Mouse (Mus musculus): Measurements from ENCODE around the gene Sdhc. TPM values are rescaled to one million over a fixed set of nuclear protein-coding genes. Genes with fewer than 3 reads are reported as not detected.

Sdhc gene
- polyA plus RNA-seq, 1 experiment from 2014 or later, result 260 TPM

- peaks cover 38% of the 10 kb centered on the region for H3K27me3 ChIP-seq (replicated peaks; ENCODE audit: low read depth, poor library complexity, severe bottlenecking)
- H3K36me3 ChIP-seq (replicated peaks), result no peaks in the 10 kb centered on the region
- peaks cover 39% of the 10 kb centered on the region for H3K4me1 ChIP-seq
- WGBS, result 59% methylated on average over 13 of the region's 13 CpGs
- 0 out of 2 replicates have a peak overlapping the region, but pooled peaks have one; percentile 11 for H3K4me3 ChIP-seq
- no peaks in the 10 kb centered on the region for H3K9me3 ChIP-seq
- H3K27ac ChIP-seq (replicated peaks), result no peak overlapping the region
- DNase-seq (ENCODE audit: low spot score), result no peak
Measured at GRCm38 (mm10) chr1:171187851-171188700, 37.7 kb upstream of the Sdhc start.

DNA sequence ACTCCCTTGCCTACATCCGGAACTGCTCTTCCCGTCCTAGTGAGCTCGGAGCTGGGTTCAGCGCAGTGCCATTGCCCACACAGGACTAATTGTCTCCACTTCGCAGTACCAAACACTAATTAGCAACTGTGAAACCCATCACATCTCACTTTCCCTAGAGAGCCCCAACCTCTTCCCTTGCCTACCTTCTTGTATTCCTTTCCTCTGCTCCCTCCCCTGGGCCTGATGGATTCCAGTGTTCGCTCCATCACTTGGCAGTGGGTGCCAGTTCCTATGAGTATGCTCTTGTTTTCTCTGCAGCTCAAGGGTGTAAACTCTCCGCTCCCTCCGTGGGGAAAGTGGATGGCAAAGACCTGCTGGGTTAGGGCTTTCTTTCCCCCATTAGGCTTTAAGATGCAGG is 35.3 kb upstream of the Sdhc start:
- Histone ChIP-seq H3K27ac (replicated peaks) (0 out of 2 replicates have a peak overlapping the region, but pooled peaks have one; percentile 8), H3K4me3 (no peak overlapping the region), H3K4me1 (peaks cover 34% of the 10 kb centered on the region), H3K9me3 (no peaks in the 10 kb centered on the region), H3K36me3 (replicated peaks) (no peaks in the 10 kb centered on the region), H3K27me3 (replicated peaks; ENCODE audit: low read depth, poor library complexity, severe bottlenecking) (peaks cover 14% of the 10 kb centered on the region)
- no peak for DNase-seq (ENCODE audit: low spot score)
- 63% methylated on average over 8 of the region's 8 CpGs for WGBS

GRCm38 (mm10) chr1:171184314-171184713 is 33.9 kb upstream of the Sdhc start:
- H3K9me3 ChIP-seq, result no peaks in the 10 kb centered on the region
- H3K27ac ChIP-seq (replicated peaks), result no peak overlapping the region
- WGBS, result 83% methylated on average over 7 of the region's 7 CpGs
- H3K4me3 ChIP-seq, result no peak overlapping the region
- H3K36me3 ChIP-seq (replicated peaks), result no peaks in the 10 kb centered on the region
- H3K27me3 ChIP-seq (replicated peaks; ENCODE audit: low read depth, poor library complexity, severe bottlenecking), result peaks cover 2% of the 10 kb centered on the region
- H3K4me1 ChIP-seq, result peaks cover 28% of the 10 kb centered on the region
- no peak for DNase-seq (ENCODE audit: low spot score)

GRCm38 (mm10) chr1:171183620-171184019 is 33.2 kb upstream of the Sdhc start:
- 64% methylated on average over 3 of the region's 3 CpGs for WGBS
- no peak for DNase-seq (ENCODE audit: low spot score)
- Histone ChIP-seq H3K4me3 (no peak overlapping the region), H3K36me3 (replicated peaks) (no peaks in the 10 kb centered on the region), H3K27me3 (replicated peaks; ENCODE audit: low read depth, poor library complexity, severe bottlenecking) (no peaks in the 10 kb centered on the region; the same call in 1 of the 2 replicates), H3K27ac (replicated peaks) (no peak overlapping the region), H3K4me1 (peaks cover 21% of the 10 kb centered on the region), H3K9me3 (no peaks in the 10 kb centered on the region)

GRCm38 (mm10) chr1:171183025-171183424 is 32.6 kb upstream of the Sdhc start:
- no peaks in the 10 kb centered on the region for H3K9me3 ChIP-seq
- no peak overlapping the region for H3K27ac ChIP-seq (replicated peaks)
- 85% methylated on average over 3 of the region's 3 CpGs for WGBS
- H3K4me1 ChIP-seq, result peaks cover 15% of the 10 kb centered on the region
- H3K27me3 ChIP-seq (replicated peaks; ENCODE audit: low read depth, poor library complexity, severe bottlenecking), result no peaks in the 10 kb centered on the region; the same call in 1 of the 2 replicates
- no peak overlapping the region for H3K4me3 ChIP-seq
- DNase-seq (ENCODE audit: low spot score), result no peak
- H3K36me3 ChIP-seq (replicated peaks), result no peaks in the 10 kb centered on the region

DNA sequence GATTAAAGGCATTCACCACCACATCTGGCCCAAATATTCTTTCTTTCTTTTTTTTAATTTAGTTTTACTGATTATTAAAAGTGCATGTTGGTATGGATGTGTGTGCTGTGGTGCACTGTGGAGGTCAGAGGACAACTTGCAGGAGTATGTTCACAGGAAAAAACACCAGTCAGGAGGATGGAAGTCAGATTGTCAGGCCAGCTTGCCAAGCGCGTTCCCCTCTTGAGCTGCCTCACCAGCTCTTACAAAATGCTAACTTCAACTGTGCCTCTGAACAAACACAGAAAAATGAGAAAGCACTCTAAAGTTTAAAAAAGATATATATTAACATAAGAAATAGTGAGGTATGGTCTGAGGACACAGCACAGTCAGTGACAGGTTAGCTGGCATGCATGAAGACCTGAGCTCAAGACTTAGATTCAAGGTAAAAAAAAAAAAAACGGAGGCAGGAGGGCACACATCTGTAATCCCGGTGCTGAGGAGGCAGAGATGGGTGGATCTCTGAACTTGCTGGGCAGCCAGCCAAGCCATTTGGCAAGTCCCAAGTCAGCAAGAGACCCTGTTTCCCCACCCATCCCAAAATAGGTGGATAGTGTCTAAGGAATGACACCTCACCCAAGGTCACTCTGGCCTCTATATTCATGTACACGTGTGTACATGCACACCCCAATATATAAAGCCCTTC is 29.2 kb upstream of the Sdhc start:
- 84% methylated on average over 5 of the region's 5 CpGs for WGBS

DNA sequence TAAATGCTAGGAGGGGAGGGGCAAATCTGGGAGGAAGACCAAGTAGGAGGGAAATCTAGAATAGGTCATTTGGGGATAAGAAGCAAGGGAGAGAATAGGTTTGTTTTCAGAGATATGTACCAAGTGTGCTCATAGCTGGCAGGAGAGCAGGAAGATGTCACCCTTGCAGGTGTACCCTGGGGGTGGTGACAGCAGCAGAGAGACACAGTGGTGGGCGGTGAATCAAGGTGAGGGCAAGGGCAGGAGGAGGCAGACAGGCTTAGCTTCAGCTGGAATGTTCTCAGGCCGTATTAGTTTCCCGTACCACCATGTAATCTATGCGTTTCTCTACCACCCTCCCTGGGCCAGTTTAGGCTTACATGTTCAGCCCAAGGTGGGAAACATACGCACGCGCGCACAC is 22.4 kb upstream of the Sdhc start:
- no peak overlapping the region for H3K27ac ChIP-seq (replicated peaks)
- no peak overlapping the region for H3K4me3 ChIP-seq
- H3K36me3 ChIP-seq (replicated peaks), result no peaks in the 10 kb centered on the region
- no peak for DNase-seq (ENCODE audit: low spot score)
- WGBS, result 94% methylated on average over 8 of the region's 8 CpGs
- no peaks in the 10 kb centered on the region for H3K4me1 ChIP-seq
- no peaks in the 10 kb centered on the region for H3K9me3 ChIP-seq
- H3K27me3 ChIP-seq (replicated peaks; ENCODE audit: low read depth, poor library complexity, severe bottlenecking), result no peaks in the 10 kb centered on the region

More for the DNA sequence above, 29.2 kb upstream of the Sdhc start:
- H3K36me3 ChIP-seq (replicated peaks), result no peaks in the 10 kb centered on the region
- no peaks in the 10 kb centered on the region for H3K4me1 ChIP-seq
- DNase-seq (ENCODE audit: low spot score), result no peak
- no peaks in the 10 kb centered on the region for H3K27me3 ChIP-seq (replicated peaks; ENCODE audit: low read depth, poor library complexity, severe bottlenecking)
- H3K27ac ChIP-seq (replicated peaks), result no peak overlapping the region
- no peaks in the 10 kb centered on the region for H3K9me3 ChIP-seq
- H3K4me3 ChIP-seq, result no peak overlapping the region

DNA sequence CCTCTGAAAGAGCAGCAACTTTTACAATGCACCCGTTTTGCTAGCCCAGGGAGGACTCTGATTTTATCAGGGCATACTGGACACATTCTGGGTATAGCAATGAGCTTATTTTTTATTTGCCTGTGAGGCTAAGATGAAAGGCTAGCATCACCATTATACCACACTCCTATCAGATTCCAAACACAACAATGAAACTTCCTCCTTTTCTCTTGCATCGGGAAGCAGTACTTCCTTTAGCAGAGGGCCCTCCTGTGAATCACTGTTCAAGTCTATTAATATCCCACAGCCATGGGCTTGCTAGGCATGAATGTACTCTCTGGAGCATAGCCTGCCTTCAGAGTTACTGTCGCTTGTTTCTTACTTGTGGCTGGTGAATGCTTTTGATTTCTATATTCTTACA is 20.7 kb upstream of the Sdhc start:
- 67% methylated on average over 3 of the region's 3 CpGs for WGBS
- Histone ChIP-seq H3K4me1 (no peaks in the 10 kb centered on the region), H3K9me3 (no peaks in the 10 kb centered on the region), H3K27me3 (replicated peaks; ENCODE audit: low read depth, poor library complexity, severe bottlenecking) (no peaks in the 10 kb centered on the region), H3K27ac (replicated peaks) (no peak overlapping the region), H3K36me3 (replicated peaks) (no peaks in the 10 kb centered on the region), H3K4me3 (no peak overlapping the region)
- DNase-seq (ENCODE audit: low spot score), result no peak

DNA sequence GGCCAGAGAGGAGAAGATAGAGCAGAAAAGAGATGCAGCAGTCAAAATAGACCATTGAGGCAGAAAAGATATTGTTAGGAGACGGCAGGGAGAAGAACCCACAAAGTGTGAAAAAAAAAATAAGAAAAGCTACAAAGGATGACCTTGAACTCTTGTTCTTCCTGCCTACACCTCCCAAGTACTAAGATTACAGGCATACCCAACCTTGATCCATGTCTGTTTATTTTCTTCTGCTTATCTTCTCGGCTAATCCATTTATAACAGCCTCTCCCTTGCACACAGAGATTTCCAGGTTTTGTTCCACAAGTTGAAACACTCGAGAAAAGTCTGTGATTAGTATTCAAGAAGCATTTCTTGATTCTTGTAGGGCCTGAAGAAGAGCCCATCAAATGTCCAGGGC is 19.5 kb upstream of the Sdhc start:
- Histone ChIP-seq H3K27me3 (replicated peaks; ENCODE audit: low read depth, poor library complexity, severe bottlenecking) (no peaks in the 10 kb centered on the region; the same call in 1 of the 2 replicates), H3K27ac (replicated peaks) (no peak overlapping the region), H3K4me3 (no peak overlapping the region), H3K9me3 (no peaks in the 10 kb centered on the region), H3K4me1 (no peaks in the 10 kb centered on the region), H3K36me3 (replicated peaks) (no peaks in the 10 kb centered on the region)
- WGBS, result 63% methylated on average over 3 of the region's 3 CpGs
- DNase-seq (ENCODE audit: low spot score), result no peak

DNA sequence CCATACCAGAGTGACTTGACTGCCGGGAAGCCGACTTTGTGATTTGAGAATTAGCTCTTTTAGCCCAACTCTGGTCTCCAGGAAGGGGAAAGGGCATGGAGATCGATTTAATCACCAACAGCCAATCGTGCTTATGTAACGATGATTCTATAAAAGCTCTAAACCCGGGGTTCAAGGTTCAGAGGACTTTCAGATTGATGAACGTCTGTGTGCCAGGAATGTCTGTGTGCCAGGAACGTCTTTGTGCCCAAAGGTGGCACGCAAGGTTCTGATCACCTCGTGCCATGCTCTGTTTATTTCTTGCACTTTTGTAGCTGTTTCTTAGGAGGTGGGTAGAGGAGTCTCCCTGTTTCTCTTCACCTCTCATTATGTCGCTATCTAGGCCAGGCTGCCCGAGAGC is 18.5 kb upstream of the Sdhc start:
- WGBS, result 88% methylated on average over 12 of the region's 12 CpGs
- DNase-seq (ENCODE audit: low spot score), result no peak
- H3K4me3 ChIP-seq, result no peak overlapping the region

DNA sequence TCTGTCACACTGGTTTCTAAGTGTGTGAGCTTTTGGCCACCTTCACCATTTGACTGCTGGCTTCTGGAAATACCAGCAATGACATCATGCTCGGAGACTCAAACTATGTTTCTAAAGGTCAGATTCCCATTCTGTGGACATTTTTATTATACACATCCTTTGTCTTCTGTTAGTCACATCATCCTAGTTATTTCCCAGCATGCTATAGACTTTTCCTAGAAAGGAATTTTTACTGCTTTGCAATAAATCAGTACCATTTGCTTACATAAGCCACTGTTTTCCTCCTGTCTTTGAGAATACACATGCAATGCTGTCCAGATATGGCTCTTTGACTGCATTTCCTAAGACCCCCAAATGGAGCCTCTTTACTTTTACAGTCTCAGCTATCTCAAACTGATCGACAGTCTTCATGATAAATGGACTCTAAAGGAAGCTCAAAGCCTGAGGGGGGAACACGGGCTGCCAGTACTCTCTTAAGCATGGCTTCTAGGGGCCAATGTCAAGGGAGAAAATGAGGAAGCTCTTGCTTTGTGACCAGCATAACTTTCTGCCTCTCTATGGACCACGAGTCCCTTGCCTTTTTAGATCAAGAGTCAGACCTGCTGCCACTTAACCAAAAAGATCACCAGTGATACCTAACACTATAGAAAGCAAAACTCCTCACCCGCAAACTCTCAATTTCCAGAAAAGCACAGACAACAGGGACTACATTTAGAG is 15.4 kb upstream of the Sdhc start:
- H3K4me1 ChIP-seq, result peaks cover 2% of the 10 kb centered on the region; the same call in 1 of the 2 replicates
- WGBS, result 81% methylated on average over 5 of the region's 5 CpGs

More for the DNA sequence above, 18.5 kb upstream of the Sdhc start:
- Histone ChIP-seq H3K9me3 (no peaks in the 10 kb centered on the region), H3K27me3 (replicated peaks; ENCODE audit: low read depth, poor library complexity, severe bottlenecking) (no peaks in the 10 kb centered on the region; the same call in 1 of the 2 replicates), H3K36me3 (replicated peaks) (no peaks in the 10 kb centered on the region), H3K4me1 (no peaks in the 10 kb centered on the region), H3K27ac (replicated peaks) (no peak overlapping the region)

GRCm38 (mm10) chr1:171164258-171164657 is 13.9 kb upstream of the Sdhc start:
- Histone ChIP-seq H3K4me3 (no peak overlapping the region), H3K27me3 (replicated peaks; ENCODE audit: low read depth, poor library complexity, severe bottlenecking) (peaks cover 34% of the 10 kb centered on the region), H3K27ac (replicated peaks) (no peak overlapping the region), H3K36me3 (replicated peaks) (no peaks in the 10 kb centered on the region), H3K9me3 (no peaks in the 10 kb centered on the region), H3K4me1 (peaks cover 17% of the 10 kb centered on the region)
- 31% methylated on average over 3 of the region's 3 CpGs for WGBS
- DNase-seq (ENCODE audit: low spot score), result no peak

More for the DNA sequence above, 15.4 kb upstream of the Sdhc start:
- no peak for DNase-seq (ENCODE audit: low spot score)
- no peaks in the 10 kb centered on the region for H3K9me3 ChIP-seq
- H3K4me3 ChIP-seq, result no peak overlapping the region
- no peaks in the 10 kb centered on the region for H3K36me3 ChIP-seq (replicated peaks)
- no peak overlapping the region for H3K27ac ChIP-seq (replicated peaks)
- peaks cover 18% of the 10 kb centered on the region for H3K27me3 ChIP-seq (replicated peaks; ENCODE audit: low read depth, poor library complexity, severe bottlenecking)
